Comparison of ENCODE assay signal across 28 mouse cellular contexts in genomic region chr2:71516995-71517394, GRCm38 (mm10). TPM values are rescaled to one million over a fixed set of nuclear protein-coding genes. Genes with fewer than 3 reads are reported as not detected.
A peak's percentile ranks its signal among the peaks of the same experiment; 100 is the strongest.
DNase-seq lines count a peak whose midpoint lies in the region; ATAC-seq and TF ChIP-seq lines count a peak whose summit lies in the region.
"Had no signal": no experiment of that assay in that cellular context is flagged by ENCODE, and none has a peak within 500 bp of the region (broad histone marks: within the 10 kb centered on the region; RNA-seq: fewer than 3 reads in every experiment).

No protein-coding gene starts in this region.

- ATAC-seq in forebrain, embryonic 11.5 days (replicated peaks; ENCODE audit: low FRiP score): peak; percentile 72
- peak; percentile 78 for ATAC-seq in forebrain, postnatal 0 days
- ATAC-seq in inflammation-experienced regulatory T-cells, adult 6 months: no peak
- no peak for ATAC-seq in kidney, embryonic 14.5 days (ENCODE audit: low FRiP score, low TSS enrichment)
- ATAC-seq: CD4-positive, CD25-positive, alpha-beta regulatory T cell, adult 4 months; intestine, postnatal 0 days; midbrain, embryonic 16.5 days had no signal

- no peak for TF ChIP-seq CTCF in forebrain, postnatal 0 days (IDR thresholded peaks at IDR 0.05; ENCODE audit: low read depth)

- H3K9ac ChIP-seq in forebrain, embryonic 11.5 days (ENCODE audit: low read length): no peak overlapping the region
- no peak overlapping the region for H3K9ac ChIP-seq in forebrain, postnatal 0 days
- H3K9ac ChIP-seq in kidney, embryonic 14.5 days (ENCODE audit: low read depth, low read length): no peak overlapping the region
- H3K9ac ChIP-seq: hindbrain, embryonic 12.5 days; kidney, embryonic 15.5 days; liver, embryonic 13.5 days; lung, embryonic 14.5 days; neural tube, embryonic 13.5 days had no signal

- DNase-seq in brain, adult 2 months (ENCODE audit: low read depth, low spot score): peak; percentile 57
- DNase-seq in embryo, embryonic 11 days: peak; percentile 41
- no peak for DNase-seq in forebrain, embryonic 11.5 days (ENCODE audit: low spot score)
- DNase-seq in forebrain, postnatal 0 days: peak; percentile 53
- DNase-seq in layer of hippocampus, postnatal 10 days (ENCODE audit: low spot score in 2 of 2): no peak
- DNase-seq: adrenal gland, postnatal 25 days; cerebellum, adult 11-12 months; cerebellum, postnatal 10 days; gastrocnemius, postnatal 25 days; heart, adult 2 months; kidney, postnatal 36 days; liver, embryonic 13.5 days; lung, embryonic 14.5 days; lung, postnatal 4 days; thymus, postnatal 25 days had no signal

- no peak overlapping the region for H3K4me3 ChIP-seq in forebrain, embryonic 11.5 days (ENCODE audit: low read depth, low read length)
- no peak overlapping the region for H3K4me3 ChIP-seq in forebrain, postnatal 0 days (ENCODE audit: low read depth, low read length)
- no peak overlapping the region for H3K4me3 ChIP-seq in kidney, embryonic 14.5 days (ENCODE audit: low read length)
- H3K4me3 ChIP-seq: heart, adult 2 months; hindbrain, embryonic 12.5 days; kidney, embryonic 15.5 days; liver, embryonic 13.5 days; myocyte; neural tube, embryonic 13.5 days had no signal

- peak overlapping the region; percentile 48; the same call in 1 of the 2 replicates for H3K27ac ChIP-seq in forebrain, embryonic 11.5 days (ENCODE audit: low read depth, low read length)
- H3K27ac ChIP-seq in forebrain, postnatal 0 days (ENCODE audit: low read depth, low read length): peak overlapping the region; percentile 64
- no peak overlapping the region for H3K27ac ChIP-seq in kidney, embryonic 14.5 days (ENCODE audit: low read depth, low read length)
- H3K27ac ChIP-seq: heart, adult 2 months; hindbrain, embryonic 12.5 days; kidney, embryonic 15.5 days; liver, embryonic 13.5 days; neural tube, embryonic 13.5 days had no signal

- no peaks in the 10 kb centered on the region for H3K36me3 ChIP-seq in forebrain, embryonic 11.5 days (ENCODE audit: control insufficient read depth, insufficient read depth, low read length)
- H3K36me3 ChIP-seq in forebrain, postnatal 0 days (ENCODE audit: insufficient read depth): no peaks in the 10 kb centered on the region
- H3K36me3 ChIP-seq in kidney, embryonic 14.5 days (ENCODE audit: control insufficient read depth, insufficient read depth, low read length): no peaks in the 10 kb centered on the region
- H3K36me3 ChIP-seq: hindbrain, embryonic 12.5 days; kidney, embryonic 15.5 days; neural tube, embryonic 13.5 days had no signal

- no peaks in the 10 kb centered on the region for H3K9me3 ChIP-seq in forebrain, embryonic 11.5 days (ENCODE audit: control insufficient read depth, low read length)
- H3K9me3 ChIP-seq in forebrain, postnatal 0 days (ENCODE audit: low read length): no peaks in the 10 kb centered on the region
- no peaks in the 10 kb centered on the region for H3K9me3 ChIP-seq in kidney, embryonic 14.5 days (ENCODE audit: control insufficient read depth, low read length)
- H3K9me3 ChIP-seq: hindbrain, embryonic 12.5 days; kidney, embryonic 15.5 days; liver, embryonic 13.5 days; neural tube, embryonic 13.5 days had no signal

- H3K27me3 ChIP-seq in forebrain, embryonic 11.5 days (ENCODE audit: control insufficient read depth, insufficient read depth, low read length): peaks cover 20% of the 10 kb centered on the region
- H3K27me3 ChIP-seq in forebrain, postnatal 0 days (ENCODE audit: insufficient read depth, low read length): no peaks in the 10 kb centered on the region
- H3K27me3 ChIP-seq in kidney, embryonic 14.5 days (ENCODE audit: control insufficient read depth, insufficient read depth, low read length): peaks cover 3% of the 10 kb centered on the region; the same call in 1 of the 2 replicates
- H3K27me3 ChIP-seq: liver, embryonic 13.5 days had no signal

- peaks cover 16% of the 10 kb centered on the region for H3K4me1 ChIP-seq in forebrain, embryonic 11.5 days (replicated peaks; ENCODE audit: control insufficient read depth, insufficient read depth, low read length)
- no peaks in the 10 kb centered on the region; the same call in 1 of the 2 replicates for H3K4me1 ChIP-seq in forebrain, postnatal 0 days (ENCODE audit: insufficient read depth)
- H3K4me1 ChIP-seq in kidney, embryonic 14.5 days (ENCODE audit: control insufficient read depth, insufficient read depth, low read length): no peaks in the 10 kb centered on the region
- H3K4me1 ChIP-seq: kidney, embryonic 15.5 days; liver, embryonic 13.5 days had no signal

- H3K4me2 ChIP-seq in forebrain, embryonic 11.5 days (ENCODE audit: low read depth, low read length, severe bottlenecking): 0 out of 2 replicates have a peak overlapping the region, but pooled peaks have one; percentile 24
- H3K4me2 ChIP-seq in forebrain, postnatal 0 days (ENCODE audit: low read depth): no peak overlapping the region
- no peak overlapping the region for H3K4me2 ChIP-seq in kidney, embryonic 14.5 days (replicated peaks; ENCODE audit: low read depth, low read length)
- H3K4me2 ChIP-seq: hindbrain, embryonic 12.5 days; kidney, embryonic 15.5 days; liver, embryonic 13.5 days; lung, embryonic 14.5 days; neural tube, embryonic 13.5 days had no signal

- WGBS in forebrain, embryonic 11.5 days: 18% methylated on average over 4 of the region's 4 CpGs
- WGBS in forebrain, postnatal 0 days: 22% methylated on average over 4 of the region's 4 CpGs
- WGBS in kidney, embryonic 14.5 days: 66% methylated on average over 4 of the region's 4 CpGs

RNA-seq across cellular contexts. Expression of gene Dlx1, which starts 10.9 kb away (rescaled TPM):
- 118 and 133 TPM in 2 replicates for polyA plus RNA-seq in forebrain, embryonic 11.5 days (2014; fragmentation: Nextera tagmentation; extraction: Ambion mirVana)
- total RNA-seq in forebrain, postnatal 0 days (2014; rRNA removed): 73.5 and 80.2 TPM in 2 replicates
- 105 and 139 TPM in 2 replicates for polyA plus RNA-seq in forebrain, postnatal 0 days (2015; fragmentation: Nextera tagmentation; extraction: Ambion mirVana)
- polyA plus RNA-seq in inflammation-experienced regulatory T-cells, adult 6 months (2017; shearing (Covaris generic)): not detected
- not detected in 2 replicates for polyA plus RNA-seq in kidney, embryonic 14.5 days (2014; fragmentation: Nextera tagmentation; extraction: Ambion mirVana)
- total RNA-seq in layer of hippocampus, postnatal 10 days (2021): 10 to 100 TPM; 25.5 to 29.3 TPM
- total RNA-seq: megakaryocyte-erythroid progenitor cell, adult 5-6 weeks had no signal
- polyA plus RNA-seq: CD4-positive, CD25-positive, alpha-beta regulatory T cell, adult 4 months; heart, embryonic 14.5 days; lung, embryonic 14.5 days had no signal

RNA-seq across cellular contexts. Expression of gene Dlx2, which starts 29.6 kb away (rescaled TPM):
- polyA plus RNA-seq in forebrain, embryonic 11.5 days (2014; fragmentation: Nextera tagmentation; extraction: Ambion mirVana): 66.7 and 67.8 TPM in 2 replicates
- total RNA-seq in forebrain, postnatal 0 days (2014; rRNA removed): 19.3 and 28.1 TPM in 2 replicates
- polyA plus RNA-seq in forebrain, postnatal 0 days (2015; fragmentation: Nextera tagmentation; extraction: Ambion mirVana): 40.0 and 43.1 TPM in 2 replicates
- polyA plus RNA-seq in inflammation-experienced regulatory T-cells, adult 6 months (2017; shearing (Covaris generic)): not detected
- not detected in 2 replicates for polyA plus RNA-seq in kidney, embryonic 14.5 days (2014; fragmentation: Nextera tagmentation; extraction: Ambion mirVana)
- total RNA-seq in layer of hippocampus, postnatal 10 days (2021): 1 to 10 TPM; 7.7 to 8.6 TPM
- total RNA-seq: gastrocnemius, postnatal 25 days; heart, adult 2 months; heart, postnatal 25 days; megakaryocyte-erythroid progenitor cell, adult 5-6 weeks had no signal
- polyA plus RNA-seq: CD4-positive, CD25-positive, alpha-beta regulatory T cell, adult 4 months; heart, adult 2 months; liver, embryonic 13.5 days; spleen, adult 2 months had no signal

Comparison
In these comparisons a context has a peak if more than half of its experiments do, and no peak if none do; other contexts are left out.
1. DNase-seq: peak in brain, adult 2 months (single experiment), embryo, embryonic 11 days (single experiment) and forebrain, postnatal 0 days (single experiment); none in forebrain, embryonic 11.5 days (single experiment) and layer of hippocampus, postnatal 10 days (0 of 2).
2. ATAC-seq: peak in forebrain, embryonic 11.5 days (single experiment) and forebrain, postnatal 0 days (single experiment); none in inflammation-experienced regulatory T-cells, adult 6 months (single experiment) and kidney, embryonic 14.5 days (single experiment).
3. RNA of gene Dlx1, which starts 10.9 kb away (polyA plus RNA-seq): 105 to 139 TPM in forebrain, postnatal 0 days and 118 to 133 TPM in forebrain, embryonic 11.5 days; not detected in inflammation-experienced regulatory T-cells, adult 6 months and not detected in kidney, embryonic 14.5 days; every median in the first group is over 100 times any median in the second.
4. RNA of gene Dlx2, which starts 29.6 kb away (polyA plus RNA-seq): 66.7 to 67.8 TPM in forebrain, embryonic 11.5 days and 40.0 to 43.1 TPM in forebrain, postnatal 0 days; not detected in inflammation-experienced regulatory T-cells, adult 6 months and not detected in kidney, embryonic 14.5 days; every median in the first group is over 10 times any median in the second.